Mouse (Mus musculus) heart, embryonic 15.5 days (tissue): ENCODE measurements at regions not wholly inside any gene's neighbourhood (a gene's known extent, or its start where the extent isn't known, plus 50 kb on each side); places are given as distances from the start of the nearest gene placed in this dataset.

ENCODE experiments used
- ATAC-seq: fragments of 200-750 bp; cut with Nextera tagmentation; replicated peaks from 2 replicates; pipeline ENCODE4 v1.8.0; 2017; ENCODE audit warnings: low read depth, moderate TSS enrichment; ENCODE audit not compliant: insufficient number of reproducible peaks, insufficient read depth, low FRiP score
- H3K27ac ChIP-seq: fragments of 300-500 bp; sonication (generic); 2 replicates; pipeline ENCODE4 v1.5.1; 2015; ENCODE audit warnings: mild to moderate bottlenecking, inconsistent platforms
- H3K27me3 ChIP-seq: fragments of 300-500 bp; sonication (generic); 2 replicates; pipeline ENCODE4 v1.6.1; 2015; ENCODE audit warnings: inconsistent platforms
- H3K36me3 ChIP-seq: fragments of 300-500 bp; sonication (generic); 2 replicates; pipeline ENCODE4 v1.6.1; 2015; ENCODE audit warnings: mild to moderate bottlenecking, inconsistent platforms
- H3K4me1 ChIP-seq: fragments of 300-500 bp; sonication (generic); replicated peaks from 2 replicates; pipeline ENCODE4 v1.6.1; 2015; ENCODE audit warnings: inconsistent platforms
- H3K4me2 ChIP-seq: fragments of 300-500 bp; sonication (generic); 2 replicates; pipeline ENCODE4 v1.6.1; 2015; ENCODE audit warnings: inconsistent platforms, mild to moderate bottlenecking, moderate library complexity
- H3K4me3 ChIP-seq: fragments of 300-500 bp; sonication (generic); 2 replicates; pipeline ENCODE4 v1.5.1; 2015; ENCODE audit warnings: mild to moderate bottlenecking, inconsistent platforms
- H3K9ac ChIP-seq: fragments of 300-500 bp; sonication (generic); 2 replicates; pipeline ENCODE4 v1.6.1; 2015; ENCODE audit warnings: mild to moderate bottlenecking, inconsistent platforms
- H3K9me3 ChIP-seq: fragments of 300-500 bp; sonication (generic); replicated peaks from 2 replicates; pipeline ENCODE4 v1.6.1; 2016; ENCODE audit warnings: inconsistent platforms
- WGBS: fragments of 180-500 bp; shearing (Covaris S2); methylation state at CpG from one replicate; pipeline ENCODE4 v1.1.7; 2015; ENCODE audit warnings: mixed read lengths; 5-methylcytosine and 5-hydroxymethylcytosine counted together

- 48% methylated on average over 1 of the region's 1 CpGs for WGBS
- no peak overlapping the region for H3K4me3 ChIP-seq
- H3K27ac ChIP-seq: no peak overlapping the region
- no peaks in the 10 kb centered on the region for H3K36me3 ChIP-seq
- no peaks in the 10 kb centered on the region for H3K27me3 ChIP-seq
- H3K9me3 ChIP-seq: no peaks in the 10 kb centered on the region
- no peaks in the 10 kb centered on the region for H3K4me1 ChIP-seq
- no peak overlapping the region for H3K9ac ChIP-seq
- H3K4me2 ChIP-seq: no peak overlapping the region
- no peak for ATAC-seq
Observed at GRCm38 (mm10) chr12:39307746-39308145, 528.6 kb downstream of the Etv1 start.

GRCm38 (mm10) chr12:39309905-39310304 lies 530.7 kb downstream of the Etv1 start:
- H3K4me2 ChIP-seq: no peak overlapping the region
- no peak for ATAC-seq
- H3K36me3 ChIP-seq: no peaks in the 10 kb centered on the region
- H3K9ac ChIP-seq: no peak overlapping the region
- 65% methylated on average over 3 of the region's 3 CpGs for WGBS
- H3K4me3 ChIP-seq: no peak overlapping the region
- H3K27me3 ChIP-seq: no peaks in the 10 kb centered on the region
- H3K4me1 ChIP-seq: no peaks in the 10 kb centered on the region
- no peak overlapping the region for H3K27ac ChIP-seq
- H3K9me3 ChIP-seq: no peaks in the 10 kb centered on the region

- no peak overlapping the region for H3K4me2 ChIP-seq
- no peaks in the 10 kb centered on the region for H3K27me3 ChIP-seq
- H3K9ac ChIP-seq: no peak overlapping the region
- H3K36me3 ChIP-seq: no peaks in the 10 kb centered on the region
- H3K4me1 ChIP-seq: no peaks in the 10 kb centered on the region
- no peak for ATAC-seq
- WGBS: 73% methylated on average over 4 of the region's 4 CpGs
- no peak overlapping the region for H3K27ac ChIP-seq
- H3K9me3 ChIP-seq: no peaks in the 10 kb centered on the region
- H3K4me3 ChIP-seq: no peak overlapping the region
Observed at GRCm38 (mm10) chr12:39317229-39317628, 538.0 kb downstream of the Etv1 start.

GRCm38 (mm10) chr12:39321453-39321852 lies 542.3 kb downstream of the Etv1 start:
- no peaks in the 10 kb centered on the region for H3K4me1 ChIP-seq
- H3K27ac ChIP-seq: no peak overlapping the region
- no peaks in the 10 kb centered on the region for H3K27me3 ChIP-seq
- 74% methylated on average over 1 of the region's 1 CpGs for WGBS
- no peaks in the 10 kb centered on the region for H3K9me3 ChIP-seq
- H3K36me3 ChIP-seq: no peaks in the 10 kb centered on the region
- H3K4me3 ChIP-seq: no peak overlapping the region
- no peak overlapping the region for H3K9ac ChIP-seq
- no peak overlapping the region for H3K4me2 ChIP-seq
- no peak for ATAC-seq

- Histone ChIP-seq H3K9me3 (no peaks in the 10 kb centered on the region), H3K36me3 (no peaks in the 10 kb centered on the region), H3K27me3 (no peaks in the 10 kb centered on the region), H3K4me2 (no peak overlapping the region), H3K4me1 (no peaks in the 10 kb centered on the region), H3K4me3 (no peak overlapping the region), H3K9ac (no peak overlapping the region), H3K27ac (no peak overlapping the region)
- WGBS: 69% methylated on average over 7 of the region's 7 CpGs
- ATAC-seq: no peak
Observed at GRCm38 (mm10) chr12:39326157-39326556, 547.0 kb downstream of the Etv1 start.

GRCm38 (mm10) chr12:39326668-39327299 lies 547.6 kb downstream of the Etv1 start:
- Histone ChIP-seq H3K4me3 (no peak overlapping the region), H3K27me3 (no peaks in the 10 kb centered on the region), H3K9me3 (no peaks in the 10 kb centered on the region), H3K27ac (no peak overlapping the region), H3K9ac (no peak overlapping the region), H3K4me1 (no peaks in the 10 kb centered on the region), H3K36me3 (no peaks in the 10 kb centered on the region), H3K4me2 (no peak overlapping the region)
- ATAC-seq: no peak
- WGBS: 75% methylated on average over 4 of the region's 4 CpGs

- H3K27me3 ChIP-seq: no peaks in the 10 kb centered on the region
- no peak for ATAC-seq
- no peak overlapping the region for H3K27ac ChIP-seq
- H3K4me3 ChIP-seq: no peak overlapping the region
- H3K9ac ChIP-seq: no peak overlapping the region
- H3K4me2 ChIP-seq: no peak overlapping the region
- no peaks in the 10 kb centered on the region for H3K9me3 ChIP-seq
- H3K36me3 ChIP-seq: no peaks in the 10 kb centered on the region
- H3K4me1 ChIP-seq: no peaks in the 10 kb centered on the region
Observed at GRCm38 (mm10) chr12:39328377-39328776, 549.2 kb downstream of the Etv1 start.

GRCm38 (mm10) chr12:39339101-39339538 lies 559.9 kb downstream of the Etv1 start:
- H3K9ac ChIP-seq: no peak overlapping the region
- H3K9me3 ChIP-seq: no peaks in the 10 kb centered on the region
- H3K4me2 ChIP-seq: no peak overlapping the region
- no peak overlapping the region for H3K4me3 ChIP-seq
- H3K27ac ChIP-seq: no peak overlapping the region
- no peaks in the 10 kb centered on the region for H3K4me1 ChIP-seq
- ATAC-seq: no peak
- 80% methylated on average over 5 of the region's 5 CpGs for WGBS
- no peaks in the 10 kb centered on the region for H3K36me3 ChIP-seq
- no peaks in the 10 kb centered on the region for H3K27me3 ChIP-seq

- Histone ChIP-seq H3K9ac (no peak overlapping the region), H3K9me3 (no peaks in the 10 kb centered on the region), H3K36me3 (no peaks in the 10 kb centered on the region), H3K4me2 (no peak overlapping the region), H3K4me1 (no peaks in the 10 kb centered on the region), H3K4me3 (no peak overlapping the region), H3K27ac (no peak overlapping the region), H3K27me3 (no peaks in the 10 kb centered on the region)
- WGBS: 83% methylated on average over 5 of the region's 5 CpGs
- no peak for ATAC-seq
Observed at GRCm38 (mm10) chr12:39341751-39342271, 562.6 kb downstream of the Etv1 start.

GRCm38 (mm10) chr12:39342327-39342726 lies 563.1 kb downstream of the Etv1 start:
- no peaks in the 10 kb centered on the region for H3K9me3 ChIP-seq
- no peak for ATAC-seq

GRCm38 (mm10) chr12:39371480-39372245 lies 592.5 kb downstream of the Etv1 start:
- Histone ChIP-seq H3K36me3 (no peaks in the 10 kb centered on the region), H3K4me3 (no peak overlapping the region), H3K4me2 (no peak overlapping the region), H3K4me1 (no peaks in the 10 kb centered on the region), H3K9ac (no peak overlapping the region), H3K9me3 (no peaks in the 10 kb centered on the region), H3K27me3 (no peaks in the 10 kb centered on the region), H3K27ac (no peak overlapping the region)
- no peak for ATAC-seq

More at GRCm38 (mm10) chr12:39342327-39342726, 563.1 kb downstream of the Etv1 start:
- Histone ChIP-seq H3K9ac (no peak overlapping the region), H3K36me3 (no peaks in the 10 kb centered on the region), H3K4me3 (no peak overlapping the region), H3K27me3 (no peaks in the 10 kb centered on the region), H3K4me1 (no peaks in the 10 kb centered on the region), H3K27ac (no peak overlapping the region), H3K4me2 (no peak overlapping the region)
- 85% methylated on average over 9 of the region's 9 CpGs for WGBS

GRCm38 (mm10) chr12:39373721-39374120 lies 594.5 kb downstream of the Etv1 start:
- no peak overlapping the region for H3K4me3 ChIP-seq
- WGBS: 88% methylated on average over 1 of the region's 1 CpGs
- no peak for ATAC-seq

More at GRCm38 (mm10) chr12:39373721-39374120, 594.5 kb downstream of the Etv1 start:
- no peak overlapping the region for H3K27ac ChIP-seq
- no peak overlapping the region for H3K9ac ChIP-seq
- H3K9me3 ChIP-seq: no peaks in the 10 kb centered on the region
- H3K4me1 ChIP-seq: no peaks in the 10 kb centered on the region
- H3K36me3 ChIP-seq: no peaks in the 10 kb centered on the region
- H3K4me2 ChIP-seq: no peak overlapping the region
- H3K27me3 ChIP-seq: no peaks in the 10 kb centered on the region
